Mouse (Mus musculus): ENCODE data around the gene Rspry1. TPM values are rescaled to one million over a fixed set of nuclear protein-coding genes. Genes with fewer than 3 reads are reported as not detected.
A peak's percentile ranks its signal among the peaks of the same experiment; 100 is the strongest.

The Rspry1 gene
- total RNA-seq, 2 experiments from 2014 or later, result 22.3 to 22.5 TPM

- no peak for DNase-seq
These were observed 82.5 kb downstream of the Rspry1 start for GRCm38 (mm10) chr8:94684287-94684686.

- DNase-seq, result peak in 1 of 2 experiments; percentile 52
These were observed 84.2 kb downstream of the Rspry1 start for GRCm38 (mm10) chr8:94685953-94686352.

GRCm38 (mm10) chr8:94694701-94695100, 93.0 kb downstream of the Rspry1 start:
- no peak for DNase-seq

GRCm38 (mm10) chr8:94695341-94695993, 93.7 kb downstream of the Rspry1 start:
- peak in 1 of 2 experiments; percentile 23 for DNase-seq

GRCm38 (mm10) chr8:94695994-94696384, 94.3 kb downstream of the Rspry1 start, which contains the start of gene Pllp:
Gene Pllp (minus strand): TSS chr8:94696278.
- peak; percentile 37 to 57 for DNase-seq

- no peak for DNase-seq
These were observed 94.8 kb downstream of the Rspry1 start for GRCm38 (mm10) chr8:94696566-94696965.

GRCm38 (mm10) chr8:94697956-94698355, 96.2 kb downstream of the Rspry1 start:
- DNase-seq, result no peak

- DNase-seq, result no peak
These were observed 97.6 kb downstream of the Rspry1 start for GRCm38 (mm10) chr8:94699366-94699765.

GRCm38 (mm10) chr8:94700421-94700935, 98.7 kb downstream of the Rspry1 start:
- no peak for DNase-seq

GRCm38 (mm10) chr8:94702156-94702555, 100.4 kb downstream of the Rspry1 start:
- DNase-seq, result no peak

- DNase-seq, result peak; percentile 79 to 89
These were observed 101.4 kb downstream of the Rspry1 start for GRCm38 (mm10) chr8:94702844-94703813.

- DNase-seq, result peak; percentile 92 to 94
These were observed 102.4 kb downstream of the Rspry1 start for GRCm38 (mm10) chr8:94703972-94704668.

- no peak for DNase-seq
These were observed 102.9 kb downstream of the Rspry1 start for GRCm38 (mm10) chr8:94704669-94704984.

GRCm38 (mm10) chr8:94705581-94706245, 104.0 kb downstream of the Rspry1 start:
- DNase-seq, result no peak

GRCm38 (mm10) chr8:94706732-94707395, 105.1 kb downstream of the Rspry1 start:
- DNase-seq, result peak; percentile 64 to 75

Other genes starting within 250 kb of the Rspry1 start
- gene Herpud1, start 215.5 kb upstream of the Rspry1 start, total RNA-seq (2021), result 100 to 1,000 TPM; 109 to 110 TPM
- 1 to 10 TPM; 3.5 to 7.4 TPM for gene Nlrc5, start 167.6 kb upstream of the Rspry1 start, total RNA-seq (2021)
- gene Cpne2, start 68.9 kb upstream of the Rspry1 start, total RNA-seq (2021), result 10 to 100 TPM; 12.9 to 18.3 TPM
- gene Fam192a, start 60 bp downstream of the Rspry1 start, total RNA-seq (2021), result 10 to 100 TPM; 32.0 to 33.2 TPM
- 10 to 100 TPM; 71.0 to 73.8 TPM for gene Arl2bp, start 64.7 kb downstream of the Rspry1 start, total RNA-seq (2021)
- under 1 TPM; 0.82 to 0.99 TPM for gene Pllp, start 94.3 kb downstream of the Rspry1 start, total RNA-seq (2021)
- gene Ccl22, start 143.7 kb downstream of the Rspry1 start, total RNA-seq (2021), result not detected
- 10 to 100 TPM; 26.2 to 35.5 TPM for gene Cx3cl1, start 170.1 kb downstream of the Rspry1 start, total RNA-seq (2021)
- gene Ccl17, start 208.5 kb downstream of the Rspry1 start, total RNA-seq (2021), result 1 to 10 TPM; 1.0 to 1.4 TPM
- 100 to 1,000 TPM; 152 to 219 TPM for gene Coq9, start 236.4 kb downstream of the Rspry1 start, total RNA-seq (2021)
- 100 to 1,000 TPM in 1 of 2 experiments, 10 to 100 TPM in 1; 70.2 to 106 TPM for gene Ciapin1, start 236.4 kb downstream of the Rspry1 start, total RNA-seq (2021)